Mouse (Mus musculus) neutrophil, adult 5-6 weeks (primary cell): ENCODE measurements around the gene Fgf14. TPM values are rescaled to one million over a fixed set of nuclear protein-coding genes. Genes with fewer than 3 reads are reported as not detected.
"Not testable (repeated sequence)": the region's sequence is repeated elsewhere in the genome, so short reads cannot be mapped to it uniquely, and the experiment has no call there.

Source experiments
- ATAC-seq: fragments of 151-379, 151-347 bp; 2 replicates; pipeline ENCODE4 v1.8.0; 2017; ENCODE audit warnings: mild to moderate bottlenecking, moderate TSS enrichment; ENCODE audit not compliant: insufficient number of reproducible peaks, poor library complexity, low FRiP score, severe bottlenecking; ENCODE audit errors: extremely low read depth
- total RNA-seq: library from RNA; stranded (forward); fragments of 200-1000 nt; gene quantifications from 2 replicates; pipeline ENCODE4 v1.2.3, GENCODE M21; 2017

The Fgf14 gene
- total RNA-seq, 1 experiment from 2014 or later = not detected

DNA sequence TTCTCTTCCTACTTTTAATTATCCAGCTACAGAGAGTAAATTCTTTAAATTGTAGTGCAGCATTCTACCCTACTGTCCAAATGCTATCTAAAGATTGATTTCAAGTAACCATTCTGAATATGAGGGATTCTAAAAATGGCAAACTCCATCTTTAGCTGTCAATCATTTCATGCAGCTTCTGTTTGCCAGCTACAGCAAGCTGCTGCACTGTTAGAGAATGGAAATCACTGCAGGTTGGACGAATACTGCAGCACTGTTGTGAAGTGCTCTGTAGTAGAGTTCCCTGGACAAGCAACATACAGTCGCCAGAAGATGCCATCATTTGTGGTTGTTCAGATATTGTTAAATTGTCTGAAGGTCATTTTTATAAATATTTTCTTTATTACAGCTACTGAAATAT is 453.5 kb downstream of the Fgf14 start:
- no peak for ATAC-seq

DNA sequence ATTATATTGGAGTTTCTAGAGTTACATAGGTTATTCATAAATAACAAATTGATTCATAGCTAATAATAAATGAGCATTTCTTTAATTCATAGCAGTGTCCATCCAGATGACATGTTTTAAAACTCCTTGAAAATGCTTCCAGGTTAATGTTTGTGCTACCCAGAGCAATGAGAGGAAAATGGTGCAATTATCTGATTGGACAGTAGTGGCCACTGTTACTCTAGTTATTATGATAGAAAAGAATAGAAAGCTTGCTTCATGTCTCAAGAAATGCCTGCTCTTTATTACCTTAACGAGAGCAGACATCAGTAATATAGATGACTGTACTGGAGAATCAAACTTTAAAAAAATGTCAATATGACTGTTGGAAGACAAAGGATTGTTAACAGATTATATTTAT is 454.5 kb downstream of the Fgf14 start:
- ATAC-seq = no peak

DNA sequence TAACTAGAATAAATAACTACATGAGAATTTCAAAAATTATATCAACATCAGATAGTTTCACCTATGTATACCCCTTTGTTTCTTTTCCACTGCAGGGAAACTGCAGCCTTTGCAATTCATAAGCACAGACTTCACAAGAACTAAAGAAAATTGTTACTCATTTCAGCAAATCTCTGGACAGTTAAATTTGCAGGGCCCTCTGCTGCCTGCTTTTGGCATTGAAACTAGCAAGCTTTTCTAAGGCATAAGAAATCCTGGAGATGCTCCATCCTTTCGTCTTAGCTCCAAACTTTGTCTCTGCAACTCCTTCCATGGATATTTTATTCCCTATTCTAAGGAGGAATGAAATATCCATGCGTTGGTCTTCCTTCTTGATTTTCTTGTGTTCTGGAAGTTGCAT is 455.9 kb downstream of the Fgf14 start:
- ATAC-seq = no peak

DNA sequence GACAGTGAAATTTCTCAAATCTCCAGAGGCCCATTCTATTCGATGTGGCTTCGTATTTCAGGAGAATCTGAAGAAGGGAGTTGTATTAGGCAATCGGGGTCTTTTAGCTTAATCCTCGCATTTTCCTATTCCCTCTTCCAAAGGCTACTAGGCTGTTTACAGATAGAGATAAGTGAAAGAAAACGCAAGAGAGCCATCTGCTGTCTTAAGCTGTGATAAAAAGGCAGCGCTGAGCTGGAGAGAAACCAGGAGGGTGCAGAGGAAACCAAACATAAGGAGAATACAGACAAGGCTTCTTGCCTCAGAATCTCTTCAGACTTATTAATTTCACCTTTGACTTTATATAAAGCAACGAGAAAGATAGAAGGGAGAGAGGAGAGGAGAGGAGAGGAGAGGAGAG is 481.1 kb downstream of the Fgf14 start:
- ATAC-seq = no peak

DNA sequence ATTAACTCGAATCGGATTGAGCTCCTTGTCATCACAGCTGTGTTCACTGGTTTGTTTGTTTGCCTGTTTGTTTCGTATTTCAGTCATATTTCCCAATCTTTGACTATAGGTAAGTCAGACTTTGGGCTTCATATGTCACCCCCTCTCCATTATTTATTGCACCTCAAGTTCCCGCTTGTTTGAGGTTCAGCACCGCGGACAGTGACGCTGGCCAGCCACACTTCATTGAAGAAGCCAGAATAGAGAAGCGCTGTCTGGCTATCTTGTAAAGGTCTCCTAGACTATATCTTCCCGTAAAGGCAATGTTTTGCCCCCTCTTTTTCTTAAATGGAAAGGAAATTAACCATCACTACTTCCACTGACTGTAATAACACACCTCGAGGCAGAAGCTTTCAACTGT is 481.6 kb downstream of the Fgf14 start:
- no peak for ATAC-seq

DNA sequence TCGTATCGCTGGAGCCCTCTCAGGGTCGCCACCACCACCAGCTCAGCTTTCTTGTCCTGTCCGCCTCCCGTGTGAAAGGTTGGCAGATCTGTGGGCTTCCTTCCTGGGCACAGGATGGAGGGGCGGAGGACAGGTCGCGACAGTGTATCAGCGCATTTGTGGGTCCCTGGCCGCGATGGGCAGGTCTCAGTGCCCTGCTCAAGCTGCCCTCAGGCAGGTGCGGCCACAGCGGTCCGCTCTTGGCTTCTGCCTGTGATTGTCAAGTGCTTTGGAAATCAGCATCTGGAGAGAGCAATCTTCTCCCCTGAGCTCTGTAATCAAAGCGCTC is 484.1 kb downstream of the Fgf14 start:
- ATAC-seq = no peak

DNA sequence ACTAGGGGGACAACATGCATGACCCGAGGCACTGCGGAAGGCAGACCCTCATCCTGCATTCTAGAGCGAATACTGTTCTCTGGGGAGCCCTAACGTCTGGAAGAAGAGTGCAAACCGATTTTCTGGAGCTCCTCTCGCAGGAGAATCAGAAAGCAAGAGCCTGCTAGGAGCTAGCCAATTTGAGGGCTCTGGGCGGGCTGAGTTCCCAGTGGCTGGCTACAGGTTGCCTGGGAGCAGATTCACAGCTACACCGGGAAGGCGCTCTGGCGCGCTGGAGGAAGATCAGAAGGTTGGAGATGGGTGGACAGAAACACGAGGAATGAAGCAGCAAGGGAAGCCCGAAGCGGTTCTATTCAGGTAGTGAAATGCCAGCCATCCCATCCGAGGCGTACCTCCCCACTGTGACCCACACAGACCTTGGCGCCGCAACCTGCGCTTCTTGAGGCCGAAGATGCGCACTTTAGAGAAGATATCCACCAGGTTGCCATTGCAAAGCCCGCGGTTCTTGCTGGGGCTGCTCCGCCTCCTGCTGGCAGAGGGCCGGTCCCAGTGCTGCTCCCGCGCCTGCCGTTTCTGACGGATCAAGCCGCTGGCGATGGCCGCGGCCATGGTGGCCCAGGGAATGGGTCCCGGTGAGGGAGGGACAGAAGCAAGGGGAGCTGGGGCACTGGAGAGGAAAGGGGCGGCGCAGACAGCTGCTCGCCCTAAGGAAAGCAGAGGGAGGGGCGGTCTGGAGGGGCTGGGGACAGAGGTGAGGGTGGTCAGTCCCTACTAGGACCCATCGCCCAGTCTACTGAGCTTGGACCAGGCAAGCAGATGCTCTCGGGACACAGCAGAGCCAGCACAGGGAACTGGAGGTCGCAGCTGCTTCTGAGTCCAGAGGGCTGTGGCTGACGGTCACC is 484.8 kb downstream of the Fgf14 start:
- 0 out of 2 replicates have a peak, but pooled peaks have one; percentile 13 for ATAC-seq

DNA sequence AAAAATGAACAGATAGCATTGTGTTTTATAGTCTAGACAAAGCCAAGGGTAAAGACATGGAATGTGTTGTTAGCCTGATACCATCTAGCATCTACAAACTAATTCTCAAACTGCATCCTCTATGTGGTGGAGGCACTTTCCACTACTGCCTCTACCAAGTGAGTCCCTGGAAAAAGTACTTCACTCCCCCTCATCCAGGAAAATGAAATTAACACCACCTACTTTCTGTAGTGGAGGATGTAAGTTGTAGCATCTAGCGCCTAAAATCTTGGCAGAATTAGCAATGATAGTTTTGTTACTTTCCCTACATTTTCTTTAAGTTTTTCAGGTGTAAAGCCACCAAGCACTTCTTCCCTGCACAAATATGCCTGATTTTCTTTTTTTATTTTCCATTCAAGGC is 496.7 kb downstream of the Fgf14 start:
- ATAC-seq = no peak

DNA sequence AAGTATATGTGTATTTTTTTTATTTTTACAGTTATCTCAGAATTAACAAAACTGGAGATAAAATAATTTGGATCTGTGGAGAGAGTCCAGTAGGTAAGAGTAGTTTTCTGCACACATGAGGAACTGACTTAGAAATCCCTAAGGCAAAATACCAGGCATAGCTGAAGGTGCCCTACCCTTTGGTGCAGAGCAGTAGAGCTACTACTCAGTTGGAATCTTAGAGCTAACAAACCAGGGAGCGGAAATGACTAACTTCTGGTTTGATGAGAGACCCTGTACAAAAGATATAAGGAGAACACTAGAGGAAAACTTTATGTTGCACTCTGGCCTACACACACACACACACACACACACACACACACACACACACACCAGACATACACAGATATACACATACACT is 502.8 kb downstream of the Fgf14 start:
- no peak for ATAC-seq

DNA sequence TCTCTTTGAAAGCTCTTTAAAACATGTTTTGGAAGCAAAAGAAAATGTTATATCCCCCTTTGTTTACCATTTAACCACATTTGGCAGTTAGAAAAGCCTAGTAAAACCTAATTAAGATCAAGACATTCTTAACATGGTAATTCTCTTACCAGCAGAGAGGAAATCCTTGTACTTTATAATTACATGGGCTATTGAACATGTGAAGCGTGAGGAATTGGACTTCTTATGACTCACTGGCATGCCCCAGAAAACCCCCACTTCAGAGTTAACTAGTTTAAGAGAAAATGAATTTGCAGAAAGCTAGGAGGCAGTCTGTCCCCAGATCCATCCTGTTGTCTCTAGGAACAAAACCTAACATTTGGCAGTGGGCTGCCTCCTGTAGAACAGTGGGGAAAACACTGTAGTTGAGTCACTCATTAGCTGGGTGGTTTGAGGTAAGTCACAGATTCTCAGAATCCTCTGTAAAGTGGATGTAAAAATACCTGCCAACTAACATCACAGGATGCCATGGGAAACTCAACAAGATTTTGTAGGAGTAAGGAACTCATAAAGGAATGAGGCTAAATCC is 513.2 kb downstream of the Fgf14 start:
- ATAC-seq = no peak

DNA sequence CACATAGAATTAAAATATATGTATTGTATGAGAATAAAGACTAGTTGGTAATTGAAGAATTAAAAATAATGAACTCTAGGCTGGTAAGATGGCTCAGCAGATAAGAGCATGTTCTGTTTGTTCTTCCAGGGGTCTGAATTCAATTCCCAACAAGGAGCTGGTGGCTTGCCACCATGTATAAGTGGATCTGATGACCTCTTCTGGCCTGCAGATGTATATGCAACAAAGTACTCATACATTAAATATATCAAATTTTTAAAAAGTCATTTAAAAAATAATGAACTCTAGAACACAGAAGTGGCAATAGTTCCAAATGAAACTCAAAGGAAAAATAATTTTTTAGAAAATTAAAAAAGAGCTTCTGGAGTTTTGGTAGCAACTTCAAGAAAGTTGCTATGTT is 529.5 kb downstream of the Fgf14 start:
- ATAC-seq = no peak

DNA sequence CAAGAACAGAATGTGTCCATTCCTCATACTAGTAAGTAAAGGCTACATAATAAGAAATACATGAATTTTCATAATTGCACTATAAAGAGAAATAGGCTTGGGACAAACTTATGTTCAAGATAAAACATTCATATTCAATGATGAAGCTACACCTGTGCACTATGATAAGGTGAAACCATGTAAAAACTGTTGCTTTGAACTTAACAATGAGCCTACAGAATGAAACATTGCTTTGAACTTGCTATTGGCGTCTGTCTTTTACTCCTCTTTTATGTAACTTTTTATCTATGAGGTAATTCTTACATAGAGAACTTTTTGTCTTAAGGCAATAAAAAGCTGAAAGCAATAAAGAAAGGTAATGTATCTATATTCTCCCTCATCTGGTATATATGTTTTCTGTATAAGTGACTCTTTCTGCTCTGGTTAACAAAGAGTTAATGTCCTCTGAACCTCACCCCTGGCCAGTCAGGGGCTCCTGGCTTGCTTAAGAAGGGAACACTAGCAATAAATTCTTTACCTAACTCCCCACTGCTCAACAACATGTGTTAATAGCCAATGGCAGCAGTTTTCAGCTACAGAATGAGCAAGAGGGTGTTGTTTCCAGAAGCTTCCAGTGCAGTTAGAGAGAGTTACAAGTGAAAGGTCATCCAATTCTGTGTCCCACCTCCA is 569.6 kb downstream of the Fgf14 start:
- no peak for ATAC-seq

DNA sequence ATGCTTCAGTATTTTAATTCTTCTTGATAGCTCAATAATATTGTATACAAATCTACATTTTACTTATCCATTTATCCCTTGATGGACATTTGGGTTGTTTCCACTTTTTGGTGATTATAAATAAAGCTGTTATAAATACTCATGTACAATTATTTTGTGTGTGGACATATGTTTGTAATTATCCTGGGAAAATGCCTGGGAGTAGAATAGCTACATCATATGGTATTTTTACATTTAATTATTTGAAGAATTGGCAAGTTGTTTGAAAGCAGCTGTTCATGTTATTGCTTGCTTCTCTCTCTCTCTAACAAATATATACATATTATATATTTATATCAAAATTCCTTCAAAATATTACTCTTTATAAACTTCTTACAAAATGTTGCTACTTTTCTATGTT is 593.8 kb downstream of the Fgf14 start:
- ATAC-seq = no peak

DNA sequence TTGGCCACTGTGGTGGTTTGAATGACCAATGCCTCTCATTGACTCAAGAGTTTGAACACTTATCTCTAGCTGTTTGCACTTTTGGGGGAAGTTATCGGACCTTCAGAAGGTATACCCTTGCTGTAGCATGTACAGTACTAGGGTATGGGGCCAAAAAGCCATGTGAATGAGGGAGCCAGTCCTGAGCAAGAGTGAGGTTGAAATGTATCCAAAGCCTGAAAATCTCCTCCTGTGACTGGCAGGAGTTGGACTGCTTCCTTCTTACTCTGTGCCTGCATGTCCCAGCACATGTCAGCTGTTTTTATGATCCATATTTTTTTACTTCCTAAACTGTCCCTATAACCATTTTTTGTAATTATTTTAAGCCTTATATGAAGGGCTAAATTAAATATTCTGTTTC is 632.9 kb downstream of the Fgf14 start:
- ATAC-seq = no peak

DNA sequence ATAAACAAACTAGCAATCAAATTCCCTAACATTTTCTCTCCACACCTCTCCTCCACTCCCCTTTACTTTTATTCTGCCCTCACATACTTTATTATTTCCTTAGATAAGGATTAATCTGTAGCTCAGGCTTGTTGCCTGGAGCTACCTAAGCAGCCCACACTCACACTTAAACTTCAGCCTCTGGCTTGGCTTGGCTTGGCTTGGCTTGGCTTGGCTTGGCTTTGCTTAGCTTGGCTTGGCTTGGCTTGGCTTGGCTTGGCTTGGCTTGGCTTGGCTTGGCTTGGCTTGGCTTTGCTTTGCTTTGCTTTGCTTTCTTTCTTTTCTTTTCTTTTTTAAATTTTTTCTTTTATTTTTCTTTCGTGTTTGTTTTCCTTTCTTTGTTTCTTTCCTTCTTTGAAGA is 636.3 kb downstream of the Fgf14 start:
- ATAC-seq = no peak

DNA sequence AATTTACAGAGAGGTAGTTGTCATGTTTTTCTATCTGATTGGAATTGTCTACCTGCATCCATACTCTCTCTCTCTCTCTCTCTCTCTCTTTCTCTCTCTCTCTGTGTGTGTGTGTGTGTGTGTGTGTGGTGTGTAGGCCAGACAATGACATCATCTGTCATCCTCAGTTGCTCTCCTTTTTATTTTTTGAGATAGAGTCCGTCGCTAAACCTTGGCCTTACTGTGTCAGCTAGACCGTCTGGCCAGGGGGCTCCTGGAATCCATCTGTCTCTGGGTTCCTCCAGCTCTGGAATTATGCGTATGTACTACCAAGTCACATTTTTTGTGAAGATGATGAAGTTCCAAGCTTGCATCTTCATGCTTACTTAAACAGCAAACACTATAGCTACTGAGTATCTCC is 639.5 kb downstream of the Fgf14 start:
- ATAC-seq = no peak

DNA sequence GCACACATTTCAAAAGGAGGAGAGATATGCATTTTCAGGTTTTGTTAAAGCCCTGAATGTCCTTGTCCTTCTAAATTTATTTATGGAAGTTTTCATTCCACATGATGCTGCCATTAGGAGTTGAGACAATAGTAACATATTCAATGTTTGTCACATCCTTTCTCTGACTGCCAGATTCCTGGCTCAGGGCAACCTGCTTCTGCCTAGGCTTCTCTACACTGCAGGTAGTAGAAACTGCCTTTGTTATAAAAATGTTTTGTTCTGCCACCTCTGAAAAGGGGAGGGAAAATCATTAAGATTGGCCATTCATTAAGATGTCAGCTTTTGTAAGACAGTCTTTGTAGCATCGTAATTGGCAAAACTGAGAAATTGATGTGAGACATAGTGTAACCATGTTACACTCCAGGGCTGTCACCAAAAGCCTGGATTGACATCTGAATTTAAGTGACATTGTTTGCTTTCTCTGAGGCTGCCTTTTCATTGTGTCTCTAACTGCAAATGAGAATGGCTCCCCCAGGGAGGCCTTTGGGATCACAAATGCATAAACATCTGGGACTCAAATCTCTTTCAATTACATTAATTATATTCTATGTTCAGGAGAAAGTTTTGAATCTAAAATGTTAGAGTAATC is 640.2 kb downstream of the Fgf14 start:
- no peak for ATAC-seq

DNA sequence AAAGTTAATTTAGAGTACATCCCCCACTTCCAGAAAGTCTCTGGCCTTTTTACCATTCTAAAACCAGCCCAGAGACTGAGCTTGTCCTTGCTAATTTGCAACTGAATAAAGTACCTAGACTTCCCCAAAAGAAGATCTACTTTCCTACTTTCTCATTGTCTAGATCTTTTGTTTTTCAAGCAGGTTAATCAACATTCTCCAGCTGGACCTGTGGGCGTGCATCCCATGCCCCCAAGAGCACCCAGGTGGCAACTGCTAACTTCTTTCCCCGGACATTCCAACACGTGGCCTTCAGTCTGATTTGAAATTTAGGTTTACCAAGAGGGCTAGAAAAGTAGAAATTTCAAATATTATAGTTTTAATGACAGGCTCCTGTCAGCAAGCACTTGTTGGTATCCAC is 643.6 kb downstream of the Fgf14 start:
- not testable (repeated sequence) for ATAC-seq

DNA sequence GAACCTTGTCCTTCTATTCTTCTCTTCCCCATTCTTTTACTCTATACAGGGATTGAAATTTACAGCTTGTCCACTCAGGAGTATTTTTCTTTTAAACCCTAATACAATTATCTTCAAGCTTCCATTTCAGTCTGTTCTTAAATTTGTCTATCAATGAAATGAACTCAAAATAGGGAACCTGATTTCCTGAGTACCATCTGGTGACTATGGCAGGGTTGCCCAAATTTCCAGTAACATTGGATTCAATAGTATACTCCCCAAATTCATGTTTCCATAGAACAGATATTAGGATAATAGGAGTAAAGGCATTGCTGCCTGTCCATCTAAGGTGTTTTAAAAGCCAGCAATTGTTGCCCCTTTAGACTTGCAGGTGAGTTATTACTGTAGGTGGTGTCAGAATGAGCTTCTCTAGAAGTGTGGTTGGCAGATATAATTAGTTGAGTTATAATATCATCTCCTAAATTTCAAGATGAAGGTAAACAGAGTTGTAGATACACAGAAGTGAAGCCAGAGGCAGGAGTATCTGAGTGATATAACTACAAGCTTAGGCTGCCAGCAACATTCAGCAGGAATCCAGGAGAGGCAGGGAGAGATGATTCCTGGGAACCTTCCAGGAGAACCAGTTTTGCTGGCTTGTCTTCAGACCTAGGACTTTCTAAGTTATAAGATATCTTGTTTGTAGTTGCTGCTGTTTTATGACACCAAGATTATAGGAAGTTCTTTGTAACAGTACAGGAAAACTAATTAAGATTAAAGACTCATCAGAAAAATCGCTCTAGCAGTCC is 648.8 kb downstream of the Fgf14 start:
- no peak for ATAC-seq
